Mouse (Mus musculus) spleen, adult 2 months (tissue): ENCODE results near the gene Dppa2.

Experiments
- CTCF ChIP-seq: fragments of 200-500 bp; IDR thresholded peaks from 2 replicates; pipeline ENCODE4 v1.5.1; 2011; ENCODE audit warnings: mild to moderate bottlenecking, inconsistent platforms; ENCODE audit not compliant: insufficient read depth, insufficient read length, insufficient replicate concordance; ENCODE audit errors: extremely low read depth
- POLR2A ChIP-seq: fragments of 200-500 bp; IDR thresholded peaks from 2 replicates; pipeline ENCODE4 v1.6.1; 2011; ENCODE audit warnings: low read depth, low read length, inconsistent platforms

GRCm38 (mm10) chr16:48280883-48281282 is 22.8 kb upstream of the Dppa2 start:
- TF ChIP-seq CTCF (no peak), POLR2A (no peak)
